Mouse (Mus musculus) spleen, postnatal 4 days (tissue): ENCODE measurements around the gene Hsd11b1.

Source experiments
- DNase-seq, 2 experiments: peaks; one replicate each; pipeline ENCODE4 v3.0.0; 2022; ENCODE audit warnings: low spot score in 2 of 2

The Hsd11b1 gene

DNA sequence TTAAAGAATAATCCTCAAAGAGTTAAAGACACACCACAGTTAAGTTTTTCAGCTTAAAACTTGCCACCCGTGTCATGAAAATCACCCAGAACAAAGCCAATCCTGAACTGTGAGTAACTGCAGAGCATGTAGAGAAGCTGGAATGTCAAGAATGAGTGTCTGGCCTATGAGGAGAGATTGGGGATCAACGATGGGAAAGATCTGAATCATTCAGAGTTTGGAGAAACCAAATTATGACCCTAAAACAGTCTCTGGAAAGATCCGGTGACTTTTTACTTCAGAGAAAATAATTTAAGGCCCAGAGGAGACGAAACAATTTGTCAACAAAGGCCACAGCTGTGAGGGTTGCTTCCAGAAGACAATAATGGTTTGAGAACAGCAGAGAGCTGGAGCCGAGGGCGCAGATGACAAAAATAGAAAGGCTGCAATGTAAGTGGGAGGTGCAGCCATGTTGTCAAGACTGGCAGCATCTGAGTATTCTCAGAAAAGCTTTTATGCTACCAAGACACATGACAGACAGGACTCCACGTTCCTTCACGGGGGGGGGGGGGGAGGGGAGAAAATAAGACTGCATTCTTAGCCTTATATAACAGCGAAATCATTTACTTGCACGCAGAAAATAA, 20.2 kb downstream of the Hsd11b1 start:
- DNase-seq = no peak

DNA sequence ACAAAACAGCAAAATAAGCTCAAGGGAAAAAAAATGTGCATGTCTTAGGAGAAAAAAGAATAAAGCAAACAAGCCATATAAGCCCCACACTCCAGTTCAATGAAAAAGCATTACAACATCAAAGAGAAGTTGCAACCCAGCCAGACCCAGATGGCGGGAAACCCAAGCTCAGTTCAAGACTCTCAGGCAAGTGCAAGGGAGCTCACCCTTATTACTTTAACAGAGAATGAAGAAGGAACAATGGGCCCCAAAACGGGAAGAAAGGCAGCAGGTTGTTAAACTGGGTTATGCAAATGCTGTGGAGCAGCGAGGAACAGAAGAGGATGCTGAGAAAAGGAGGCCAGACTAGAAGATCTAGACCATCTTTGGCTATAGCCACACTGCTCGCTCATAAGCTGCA, 21.0 kb downstream of the Hsd11b1 start:
- DNase-seq = peak in 1 of 2 experiments; percentile 37

- DNase-seq = peak; percentile 38 to 68
Measured at GRCm38 (mm10) chr1:193242238-193242637, 21.6 kb downstream of the Hsd11b1 start.

GRCm38 (mm10) chr1:193241436-193241835, 22.4 kb downstream of the Hsd11b1 start:
- no peak for DNase-seq

DNA sequence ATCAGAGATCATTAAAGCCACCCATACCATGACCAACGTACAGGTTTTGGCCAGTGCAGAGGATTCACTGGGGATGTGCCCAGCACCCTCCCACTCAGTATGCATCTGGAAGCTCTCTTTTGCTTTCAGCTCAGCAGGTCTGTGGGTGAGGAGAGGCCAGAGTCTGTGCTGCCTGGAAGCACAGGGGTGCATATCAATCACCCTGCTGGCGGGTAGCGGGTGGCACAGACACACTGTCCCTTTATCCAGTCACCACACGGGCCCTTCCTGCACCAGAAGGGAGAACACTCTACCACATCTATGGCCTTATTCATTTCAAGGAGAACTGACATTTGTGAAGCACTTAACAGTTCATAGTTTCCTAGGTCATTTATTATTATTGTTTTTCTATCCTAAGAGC, 25.4 kb downstream of the Hsd11b1 start:
- DNase-seq = no peak

DNA sequence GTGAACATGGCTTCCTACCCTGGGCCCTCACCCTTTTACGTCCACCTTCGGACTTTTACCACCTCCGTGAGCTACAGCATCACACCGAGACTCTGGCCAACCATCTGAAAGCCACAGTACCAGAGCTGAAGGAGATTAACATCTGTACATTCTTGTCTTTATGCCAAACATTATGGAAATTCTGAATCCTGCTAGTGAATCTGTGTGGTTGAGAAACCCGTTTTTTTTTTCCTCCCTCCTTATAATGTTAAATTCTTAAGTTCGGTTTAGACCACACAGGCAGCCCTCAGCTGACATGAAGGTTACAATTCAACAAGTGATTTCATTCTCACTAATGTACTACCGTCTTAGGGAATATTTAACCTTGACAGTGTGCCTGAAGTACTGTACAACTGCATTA, 28.9 kb downstream of the Hsd11b1 start:
- no peak for DNase-seq

GRCm38 (mm10) chr1:193234130-193234645, 29.7 kb downstream of the Hsd11b1 start:
- no peak for DNase-seq

- no peak for DNase-seq
Measured at GRCm38 (mm10) chr1:193232732-193233131, 31.1 kb downstream of the Hsd11b1 start.

- no peak for DNase-seq
Measured at GRCm38 (mm10) chr1:193230935-193231334, 32.9 kb downstream of the Hsd11b1 start.

DNA sequence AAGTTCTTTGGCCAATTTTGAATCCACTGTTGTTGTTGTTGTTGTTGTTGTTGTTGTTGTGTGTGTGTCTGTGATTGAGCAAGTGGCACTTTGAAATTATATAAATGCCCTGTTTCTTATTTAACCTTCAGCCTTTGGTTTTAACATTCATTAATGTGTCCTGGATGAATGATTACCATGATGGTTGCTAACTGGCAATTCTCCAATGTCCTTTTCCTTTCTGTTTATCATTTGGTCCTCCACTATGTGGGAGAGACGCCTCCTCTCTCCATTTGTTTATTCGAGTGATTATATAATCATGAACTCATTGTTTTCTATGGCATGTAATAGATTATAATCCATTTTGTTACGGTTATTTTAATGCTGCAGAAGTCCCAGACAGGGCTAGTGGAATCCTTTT, 33.3 kb downstream of the Hsd11b1 start:
- DNase-seq = no peak

- no peak for DNase-seq
Measured at GRCm38 (mm10) chr1:193229570-193229969, 34.3 kb downstream of the Hsd11b1 start.

- no peak for DNase-seq
Measured at GRCm38 (mm10) chr1:193227537-193227936, 36.3 kb downstream of the Hsd11b1 start.

DNA sequence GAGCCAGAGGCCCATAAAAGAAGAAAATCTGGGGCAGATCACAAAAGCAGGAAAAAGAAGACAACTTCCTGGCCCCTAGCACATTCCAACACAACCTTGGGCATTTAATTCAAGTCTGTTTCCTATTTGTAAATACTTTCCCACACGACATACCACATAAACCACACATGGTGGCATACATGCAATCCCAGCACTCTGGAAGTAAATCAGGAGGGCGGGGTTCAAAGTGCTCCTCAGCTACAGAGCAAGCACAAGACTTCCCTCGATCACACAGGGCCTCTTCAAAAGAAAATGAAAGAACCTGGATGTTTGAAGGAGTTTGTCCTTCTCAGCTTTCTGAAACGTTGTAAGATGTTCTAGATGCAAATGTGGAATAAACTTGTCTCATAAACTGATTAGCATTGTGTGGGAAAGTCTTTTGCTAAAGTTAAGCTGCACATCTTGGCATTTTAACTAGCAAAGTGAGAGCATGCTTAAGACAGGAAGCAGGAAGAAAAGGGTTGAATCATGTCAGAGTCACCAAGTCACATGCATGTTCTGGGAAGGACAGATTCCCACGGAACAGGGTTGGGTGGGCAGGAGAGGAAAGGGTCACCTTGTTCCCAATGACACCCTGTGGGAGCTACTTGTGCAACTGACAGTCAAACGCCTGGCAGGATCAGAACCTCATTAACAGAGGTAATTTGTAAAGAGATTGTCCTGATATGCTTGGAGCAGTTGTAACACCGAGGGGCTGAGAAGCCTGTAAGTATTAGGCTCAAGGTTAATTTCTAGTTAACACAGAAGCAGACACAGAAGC, 37.0 kb downstream of the Hsd11b1 start:
- DNase-seq = no peak

DNA sequence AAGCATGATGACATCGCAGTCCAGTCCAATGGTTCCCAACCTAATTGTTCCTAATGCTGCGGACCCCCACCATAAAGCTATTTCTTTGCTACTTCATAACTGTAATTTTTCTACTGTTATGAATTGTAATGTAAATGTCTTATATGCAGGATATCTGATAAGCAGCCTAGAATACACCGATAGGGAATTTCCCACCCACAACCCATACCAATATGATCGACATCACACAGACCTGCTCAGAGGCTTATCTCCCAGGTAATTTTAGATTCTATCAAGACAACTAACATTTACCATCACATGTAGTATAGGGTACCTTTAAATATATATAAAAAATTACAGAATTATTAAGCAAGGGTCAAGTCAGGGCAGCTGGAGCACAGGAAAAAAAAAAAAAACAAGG, 37.8 kb downstream of the Hsd11b1 start:
- DNase-seq = no peak

- DNase-seq = no peak
Measured at GRCm38 (mm10) chr1:193225531-193225930, 38.3 kb downstream of the Hsd11b1 start.

DNA sequence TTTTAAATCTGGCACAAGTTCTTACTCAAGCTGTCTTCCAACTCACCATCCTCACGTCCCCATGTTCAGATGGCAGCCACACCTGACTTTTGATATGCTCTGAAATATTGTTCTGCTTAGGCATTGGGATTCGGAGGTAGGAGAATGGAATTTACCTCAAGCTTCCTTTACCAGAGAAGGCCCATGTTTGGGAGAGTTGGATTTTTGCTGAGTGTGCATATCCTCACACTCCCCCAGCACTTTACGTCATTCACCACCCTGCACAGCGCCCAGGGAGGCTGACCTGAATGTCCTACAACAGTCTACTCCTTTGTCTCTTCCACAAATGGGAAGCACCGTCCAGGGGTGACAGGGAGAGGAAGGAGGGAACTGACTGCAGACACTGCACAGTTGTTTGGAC, 43.5 kb downstream of the Hsd11b1 start:
- DNase-seq = no peak

- DNase-seq = no peak
Measured at GRCm38 (mm10) chr1:193216000-193216399, 47.9 kb downstream of the Hsd11b1 start.

DNA sequence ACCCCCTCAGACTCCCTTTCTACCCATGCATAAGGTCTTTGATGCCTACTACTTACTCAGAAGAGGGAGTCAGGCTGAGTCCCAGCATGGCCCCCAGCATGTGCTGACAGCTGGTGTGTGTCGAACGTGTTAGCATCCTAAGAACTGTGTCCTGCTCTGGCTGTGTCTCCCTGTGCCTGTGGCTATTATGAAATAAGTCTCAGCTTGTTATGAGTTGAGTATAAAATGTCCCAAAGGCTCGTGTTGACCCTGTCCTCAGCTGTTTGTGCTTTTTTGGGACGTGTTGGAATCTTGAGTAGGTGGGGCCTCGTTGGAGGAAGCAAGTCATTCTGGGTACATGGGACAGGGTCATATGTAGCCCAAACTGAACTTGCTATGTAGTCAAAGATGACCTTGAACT, 49.8 kb downstream of the Hsd11b1 start:
- DNase-seq = no peak

DNA sequence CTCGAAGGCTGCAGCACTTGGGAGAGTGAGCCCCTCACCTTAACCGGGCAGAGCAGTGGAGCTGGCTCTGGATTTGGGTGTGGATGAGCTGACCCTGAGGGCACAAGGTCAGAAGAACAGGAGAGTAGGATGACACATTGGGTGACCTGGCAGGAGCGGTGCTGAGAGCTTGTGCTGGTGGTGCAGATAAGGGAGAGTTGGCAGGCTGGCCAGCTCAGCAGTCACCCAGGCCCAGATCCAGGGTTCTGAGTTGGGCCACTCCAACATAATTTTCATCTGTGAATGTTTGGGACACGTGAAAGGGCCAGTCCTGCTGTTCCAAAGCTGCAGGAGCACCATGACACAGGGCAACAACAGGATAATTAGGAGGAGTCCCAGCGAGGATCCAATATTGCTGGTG, 52.5 kb downstream of the Hsd11b1 start:
- DNase-seq = no peak

DNA sequence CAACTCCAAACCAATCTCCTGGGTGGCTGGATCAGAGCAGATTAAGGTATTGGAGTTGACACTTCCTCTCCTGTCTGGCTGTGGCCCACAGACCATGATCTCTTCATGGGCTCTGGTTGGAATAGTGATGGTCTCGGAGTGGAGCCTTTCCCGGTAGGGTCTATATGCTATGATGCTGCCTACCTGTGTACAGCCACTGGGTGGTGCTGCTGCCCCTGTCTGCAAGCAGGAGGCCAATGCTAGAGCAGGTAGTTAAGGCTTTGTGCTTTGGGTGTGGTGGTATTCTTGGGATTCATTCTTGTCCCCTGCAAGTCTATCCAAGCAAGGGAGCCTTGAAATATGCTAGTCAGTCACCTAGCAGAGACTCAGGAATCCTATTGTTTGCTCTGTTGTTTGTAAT, 55.7 kb downstream of the Hsd11b1 start:
- peak; percentile 54 to 78 for DNase-seq

DNA sequence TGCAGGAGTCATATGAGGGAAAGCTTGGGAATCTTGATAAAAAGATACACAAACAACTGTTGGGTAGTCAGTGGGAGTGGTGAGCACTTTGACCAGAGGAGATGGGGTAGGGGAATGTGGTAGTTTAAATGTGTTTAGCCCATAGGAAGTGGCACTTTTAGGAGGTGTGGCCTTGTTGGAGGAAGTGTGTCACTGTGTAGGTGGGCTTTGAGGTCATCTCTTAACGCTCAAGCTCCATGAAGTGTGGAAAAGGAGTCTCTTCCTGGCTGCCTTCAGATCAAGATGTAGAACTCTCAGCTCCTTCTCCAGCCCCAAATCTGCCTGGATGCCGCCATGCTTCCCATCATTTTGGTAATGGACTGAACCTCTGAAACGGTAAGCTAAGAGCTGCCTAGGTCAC, 56.4 kb downstream of the Hsd11b1 start, which contains the start of gene Lamb3:
Gene Lamb3, plus strand, starts transcription at position 197 of the 400 bp plus-strand sequence.
- no peak for DNase-seq

DNA sequence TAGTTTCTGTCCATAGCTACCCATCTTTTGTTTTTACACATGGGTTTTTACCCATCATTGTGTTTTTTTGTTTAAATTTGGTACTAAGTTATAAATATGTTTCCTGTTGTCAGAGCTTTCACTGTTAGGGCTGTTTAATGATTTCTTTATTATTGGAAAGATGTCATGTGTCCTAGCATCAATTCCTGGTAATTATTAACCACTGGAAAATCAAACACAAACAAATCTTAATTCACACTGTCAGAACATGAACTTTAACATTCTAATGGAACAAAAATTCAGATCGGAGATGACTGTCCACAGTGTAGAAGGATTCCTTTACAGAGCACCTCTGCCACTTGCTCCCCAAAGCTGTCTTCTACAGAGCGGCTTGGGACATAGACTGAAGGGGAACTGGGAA, 58.4 kb downstream of the Hsd11b1 start:
- DNase-seq = no peak

DNA sequence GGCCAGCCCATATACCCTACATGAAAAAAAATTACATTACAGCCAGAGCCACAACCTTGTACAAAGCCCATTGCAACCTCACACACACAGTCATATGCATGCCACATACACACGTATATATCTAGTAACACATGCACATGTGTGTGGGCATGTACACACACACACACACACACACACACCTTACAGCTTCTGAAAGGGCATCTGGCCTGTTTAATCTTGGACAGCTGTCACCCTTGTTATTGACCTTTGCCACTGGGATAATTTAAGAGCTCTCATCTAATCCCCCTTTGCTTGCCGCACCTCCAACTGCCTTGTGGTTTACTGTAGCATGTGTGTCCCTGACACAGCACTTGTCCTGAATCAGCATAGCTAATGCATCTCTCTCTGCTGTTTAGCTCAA, 60.1 kb downstream of the Hsd11b1 start:
- DNase-seq = no peak
